ENCODE assay signal across 8 mouse cellular contexts in the genomic region with DNA sequence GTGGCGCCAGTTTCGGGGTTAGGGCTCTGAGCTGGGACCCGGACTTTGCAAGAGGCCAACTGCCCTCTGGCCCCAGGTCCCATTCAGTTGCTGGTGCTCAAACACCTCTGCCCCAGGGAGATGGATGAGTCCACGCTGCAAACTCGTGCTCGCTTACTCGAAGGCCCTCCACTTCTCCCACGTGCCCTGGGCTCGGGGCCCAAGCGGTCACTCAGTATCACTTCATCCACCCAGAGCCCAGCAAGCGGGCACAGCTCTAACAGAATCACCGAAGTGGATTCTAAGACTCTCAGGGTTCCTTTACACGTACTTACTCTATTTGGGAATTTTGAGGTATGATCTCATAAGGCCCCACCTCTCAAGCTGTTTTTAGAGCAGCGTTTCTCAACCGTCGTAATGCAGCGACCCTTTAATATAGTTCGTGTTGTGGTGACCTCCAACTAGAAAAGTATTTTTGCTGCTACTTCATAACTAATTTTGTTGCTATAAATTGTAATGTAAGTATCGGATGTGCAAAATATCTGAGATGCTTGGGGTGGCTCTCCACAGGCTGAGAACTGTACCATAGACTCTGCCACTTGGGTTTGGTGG. TPM values are rescaled to one million over a fixed set of nuclear protein-coding genes. Genes with fewer than 3 reads are reported as not detected.
DNase-seq lines count a peak whose midpoint lies in the region; ATAC-seq lines count a peak whose summit lies in the region.

No protein-coding gene starts in this region.

- peaks cover 67% of the 10 kb centered on the region for H3K4me1 ChIP-seq in hindbrain, embryonic 10.5 days (replicated peaks)
- peaks cover 61% of the 10 kb centered on the region for H3K4me1 ChIP-seq in liver, embryonic 13.5 days (replicated peaks)
- peaks cover 12% of the 10 kb centered on the region for H3K4me1 ChIP-seq in neural tube, embryonic 12.5 days

- H3K9ac ChIP-seq in liver, embryonic 13.5 days = peak overlapping the region; percentile 99
- H3K9ac ChIP-seq in neural tube, embryonic 12.5 days = peak overlapping the region; percentile 75

- peak; percentile 22 for DNase-seq in left cerebral cortex, adult 11 months (ENCODE audit: low spot score)
- DNase-seq in left cerebral cortex, postnatal 10 days (ENCODE audit: extremely low spot score in 1 of 2, low spot score in 2 of 2) = no peak
- peak; percentile 68 for DNase-seq in embryo, embryonic 11 days
- DNase-seq in hindbrain, embryonic 10.5 days (ENCODE audit: low spot score) = no peak
- no peak for DNase-seq in liver, embryonic 13.5 days
- DNase-seq in spleen, postnatal 4 days (ENCODE audit: low spot score in 2 of 2) = no peak
- DNase-seq in layer of hippocampus, postnatal 25 days (ENCODE audit: extremely low spot score in 1 of 2, low spot score in 1 of 2) = no peak

- WGBS in hindbrain, embryonic 10.5 days = 28% methylated on average over 19 of the region's 19 CpGs
- WGBS in liver, embryonic 13.5 days (ENCODE audit: insufficient replicate concordance) = 7% methylated on average over 19 of the region's 19 CpGs
- 32% methylated on average over 19 of the region's 19 CpGs for WGBS in neural tube, embryonic 12.5 days

- H3K27ac ChIP-seq in hindbrain, embryonic 10.5 days = peak overlapping the region; percentile 97
- peak overlapping the region; percentile 100 for H3K27ac ChIP-seq in liver, embryonic 13.5 days
- no peak overlapping the region for H3K27ac ChIP-seq in neural tube, embryonic 12.5 days

- 0 out of 2 replicates have a peak, but pooled peaks cover 3% of the 10 kb centered on the region for H3K9me3 ChIP-seq in hindbrain, embryonic 10.5 days
- peaks cover 5% of the 10 kb centered on the region; the same call in 1 of the 2 replicates for H3K9me3 ChIP-seq in liver, embryonic 13.5 days (replicated peaks)
- no peaks in the 10 kb centered on the region for H3K9me3 ChIP-seq in neural tube, embryonic 12.5 days

- 0 out of 2 replicates have a peak, but pooled peaks cover 2% of the 10 kb centered on the region for H3K36me3 ChIP-seq in hindbrain, embryonic 10.5 days
- peaks cover 13% of the 10 kb centered on the region for H3K36me3 ChIP-seq in liver, embryonic 13.5 days
- H3K36me3 ChIP-seq in neural tube, embryonic 12.5 days = no peaks in the 10 kb centered on the region

- intact Hi-C loops in left cerebral cortex, postnatal 10 days (cut with DNase I) = loop anchor here (10.0 kb wide), 1 partner anchor 60 kb away; no protein-coding TSS in a partner anchor

- no peaks in the 10 kb centered on the region for H3K27me3 ChIP-seq in hindbrain, embryonic 10.5 days (ENCODE audit: insufficient read depth, poor library complexity, severe bottlenecking)
- H3K27me3 ChIP-seq in liver, embryonic 13.5 days = no peaks in the 10 kb centered on the region
- no peaks in the 10 kb centered on the region for H3K27me3 ChIP-seq in neural tube, embryonic 12.5 days (replicated peaks)

- H3K4me3 ChIP-seq in hindbrain, embryonic 10.5 days = peak overlapping the region; percentile 77
- peak overlapping the region; percentile 93 for H3K4me3 ChIP-seq in liver, embryonic 13.5 days (replicated peaks)
- peak overlapping the region; percentile 57 for H3K4me3 ChIP-seq in neural tube, embryonic 12.5 days

- no peak for ATAC-seq in liver, embryonic 13.5 days (ENCODE audit: low read depth)
- peak; percentile 4; the same call in 1 of the 2 replicates for ATAC-seq in neural tube, embryonic 12.5 days (ENCODE audit: low FRiP score, low read depth)

- H3K4me2 ChIP-seq in liver, embryonic 13.5 days = peak overlapping the region; percentile 85
- peak overlapping the region; percentile 85 for H3K4me2 ChIP-seq in neural tube, embryonic 12.5 days (replicated peaks)

RNA-seq across cellular contexts. Expression of a gene that starts 0.8 kb away (rescaled TPM):
- total RNA-seq in left cerebral cortex, postnatal 10 days (2021) = 1 to 10 TPM; 9.7 to 9.8 TPM
- polyA plus RNA-seq in hindbrain, embryonic 10.5 days (2016; fragmentation: Nextera tagmentation; extraction: Ambion mirVana) = 24.0 and 27.1 TPM in 2 replicates
- polyA plus RNA-seq in liver, embryonic 13.5 days (2015; fragmentation: Nextera tagmentation; extraction: Ambion mirVana) = 44.6 and 54.3 TPM in 2 replicates
- 18.2 and 20.9 TPM in 2 replicates for polyA plus RNA-seq in neural tube, embryonic 12.5 days (2016; fragmentation: Nextera tagmentation; extraction: Ambion mirVana)
- 10 to 100 TPM; 12.1 to 12.3 TPM for total RNA-seq in layer of hippocampus, postnatal 25 days (2021)

RNA-seq across cellular contexts. Expression of a gene that starts 46.2 kb away (rescaled TPM):
- 100 to 1,000 TPM; 329 to 339 TPM for total RNA-seq in left cerebral cortex, postnatal 10 days (2021)
- 236 and 359 TPM in 2 replicates for polyA plus RNA-seq in hindbrain, embryonic 10.5 days (2016; fragmentation: Nextera tagmentation; extraction: Ambion mirVana)
- 161 and 182 TPM in 2 replicates for polyA plus RNA-seq in liver, embryonic 13.5 days (2015; fragmentation: Nextera tagmentation; extraction: Ambion mirVana)
- 334 and 350 TPM in 2 replicates for polyA plus RNA-seq in neural tube, embryonic 12.5 days (2016; fragmentation: Nextera tagmentation; extraction: Ambion mirVana)
- 100 to 1,000 TPM; 273 to 314 TPM for total RNA-seq in layer of hippocampus, postnatal 25 days (2021)

Comparison
In these comparisons a context has a peak if more than half of its experiments do, and no peak if none do; other contexts are left out.
1. DNase-seq: peak in left cerebral cortex, adult 11 months (single experiment) and embryo, embryonic 11 days (single experiment); none in left cerebral cortex, postnatal 10 days (0 of 2), hindbrain, embryonic 10.5 days (single experiment), liver, embryonic 13.5 days (single experiment), spleen, postnatal 4 days (0 of 2) and layer of hippocampus, postnatal 25 days (0 of 2).
2. Peak in every context shown above with its lines, with median percentiles within 50 percentile points of each other: H3K4me3 ChIP-seq.